In the genomic region with DNA sequence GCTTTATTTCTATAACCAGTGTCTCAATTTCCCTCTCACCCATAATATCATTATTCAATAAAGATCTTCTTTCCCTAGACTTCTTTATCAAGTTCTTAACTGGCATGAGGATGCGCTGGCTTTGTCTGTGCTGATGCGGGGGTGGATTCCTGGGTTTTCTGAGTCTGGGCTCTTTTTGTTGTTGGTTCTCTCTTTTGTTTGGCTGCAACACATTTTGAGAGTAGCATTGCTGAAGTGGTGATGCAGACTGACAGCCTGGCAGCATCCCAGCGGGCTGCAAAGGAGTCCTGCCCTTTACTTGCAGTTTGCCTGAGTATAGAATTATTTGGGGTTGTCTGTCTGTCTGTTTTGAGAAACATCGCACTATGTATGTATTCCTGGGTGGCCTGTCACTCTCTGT, we compare ENCODE assay signal across 32 mouse cellular contexts. TPM values are rescaled to one million over a fixed set of nuclear protein-coding genes. Genes with fewer than 3 reads are reported as not detected.
"Had no signal": no experiment of that assay in that cellular context is flagged by ENCODE, and none has a peak within 500 bp of the region (broad histone marks: within the 10 kb centered on the region; RNA-seq: fewer than 3 reads in every experiment).

No protein-coding gene starts in this region.

- DNase-seq: heart, postnatal 10 days; heart, postnatal 14 days; heart, postnatal 36 days; kidney, adult 11 months; kidney, adult 18-20 months; kidney, adult 2 months; kidney, adult 8-10 months; kidney, adult 9 months; kidney, postnatal 10 days; kidney, postnatal 14 days; kidney, postnatal 25 days; kidney, postnatal 36 days; kidney, postnatal 4 days; layer of hippocampus, adult 9-11 months; layer of hippocampus, postnatal 36 days had no signal

- H3K36me3 ChIP-seq: heart, embryonic 12.5 days; heart, embryonic 13.5 days; heart, embryonic 15.5 days; hindbrain, embryonic 10.5 days; hindbrain, embryonic 12.5 days; hindbrain, embryonic 13.5 days; hindbrain, embryonic 15.5 days; intestine, embryonic 15.5 days; kidney, embryonic 15.5 days had no signal

- H3K27ac ChIP-seq: heart, embryonic 13.5 days; heart, embryonic 15.5 days; hindbrain, embryonic 10.5 days; hindbrain, embryonic 12.5 days; hindbrain, embryonic 13.5 days; hindbrain, embryonic 14.5 days; hindbrain, embryonic 15.5 days; hindbrain, postnatal 0 days; intestine, embryonic 15.5 days; kidney, embryonic 15.5 days; kidney, postnatal 0 days; layer of hippocampus, adult 2 months; left cerebral cortex, adult 2 months had no signal

- H3K4me1 ChIP-seq: heart, embryonic 12.5 days; heart, embryonic 13.5 days; intestine, embryonic 15.5 days had no signal

- H3K9me3 ChIP-seq: heart, embryonic 12.5 days; heart, embryonic 13.5 days; heart, embryonic 15.5 days; hindbrain, embryonic 10.5 days; hindbrain, embryonic 12.5 days; hindbrain, embryonic 13.5 days; hindbrain, embryonic 15.5 days; intestine, embryonic 15.5 days; kidney, embryonic 15.5 days had no signal

- H3K4me3 ChIP-seq: heart, embryonic 12.5 days; heart, embryonic 13.5 days; heart, embryonic 15.5 days; hindbrain, embryonic 12.5 days; hindbrain, embryonic 13.5 days; hindbrain, embryonic 15.5 days; intestine, embryonic 15.5 days; layer of hippocampus, adult 2 months; left cerebral cortex, adult 2 months had no signal

RNA-seq across cellular contexts. Expression of a gene that starts 42.6 kb away (rescaled TPM):
- total RNA-seq: heart, postnatal 10 days; heart, postnatal 14 days; heart, postnatal 36 days; hematopoietic stem cell, adult 5-6 weeks had no signal
- polyA plus RNA-seq: heart, postnatal 0 days; intestine, postnatal 0 days had no signal
